11 mouse cellular contexts compared by ENCODE assay signal in the genomic region with DNA sequence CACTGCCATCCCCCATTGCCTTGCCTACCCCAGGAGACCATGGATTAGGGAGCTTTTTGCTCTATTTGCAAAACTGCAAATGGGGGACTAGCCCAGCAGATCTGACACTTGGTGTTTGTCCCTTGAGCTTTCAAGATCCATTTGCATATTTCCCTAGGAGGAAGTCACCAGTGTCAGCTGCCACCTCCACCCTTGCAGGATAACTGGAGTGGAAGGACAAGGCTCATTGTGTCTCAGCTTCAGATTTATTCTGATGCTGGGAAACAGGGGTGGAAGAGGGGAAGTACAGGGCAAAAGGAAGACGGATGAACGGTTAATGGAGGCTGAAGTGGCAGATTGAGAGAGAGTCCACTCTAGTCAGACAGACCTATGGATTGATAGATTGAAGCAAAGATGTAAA.
"Had no signal": no experiment of that assay in that cellular context is flagged by ENCODE, and none has a peak within 500 bp of the region (broad histone marks: within the 10 kb centered on the region; RNA-seq: fewer than 3 reads in every experiment).

No protein-coding gene starts in this region.

- H3K4me3 ChIP-seq: kidney, embryonic 15.5 days; limb, embryonic 10.5 days; liver, embryonic 15.5 days had no signal

- H3K4me1 ChIP-seq: kidney, embryonic 15.5 days; limb, embryonic 10.5 days; liver, embryonic 15.5 days had no signal

- H3K9me3 ChIP-seq: kidney, embryonic 15.5 days; limb, embryonic 10.5 days; liver, embryonic 15.5 days had no signal

- H3K9ac ChIP-seq: kidney, embryonic 15.5 days; liver, embryonic 15.5 days had no signal

- H3K36me3 ChIP-seq: kidney, embryonic 15.5 days; limb, embryonic 10.5 days; liver, embryonic 15.5 days had no signal

- H3K27ac ChIP-seq: kidney, embryonic 15.5 days; limb, embryonic 10.5 days; liver, embryonic 15.5 days; stomach, postnatal 0 days had no signal

- ATAC-seq: lung, postnatal 0 days had no signal

- DNase-seq: kidney, adult 2 months; kidney, postnatal 14 days; lung, adult 2 months; lung, postnatal 36 days; thymus, postnatal 4 days had no signal

- H3K4me2 ChIP-seq: kidney, embryonic 15.5 days; liver, embryonic 11.5 days; liver, embryonic 15.5 days had no signal

- H3K27me3 ChIP-seq: kidney, embryonic 15.5 days; liver, embryonic 15.5 days had no signal
